Mouse (Mus musculus) retina, postnatal 1 day (tissue): ENCODE measurements around the gene Gm15155.
"Not testable (repeated sequence)": the region's sequence is repeated elsewhere in the genome, so short reads cannot be mapped to it uniquely, and the experiment has no call there.

Experiments used
- DNase-seq: peaks from one replicate; pipeline ENCODE4 v3.0.0-alpha.2; 2012

The Gm15155 gene

GRCm38 (mm10) chrX:156155776-156156175 is 531.2 kb downstream of the Gm15155 start:
- DNase-seq, result no peak

GRCm38 (mm10) chrX:156171587-156171986 is 547.0 kb downstream of the Gm15155 start:
- DNase-seq, result no peak

GRCm38 (mm10) chrX:156303806-156304205 is 679.3 kb downstream of the Gm15155 start:
- DNase-seq, result not testable (repeated sequence)
